Mouse (Mus musculus) lung, postnatal 14 days (tissue): Measurements from ENCODE around the gene Erbb3.

Source experiments
- DNase-seq: peaks from one replicate; pipeline ENCODE4 v3.0.0; 2021

Erbb3 gene

DNA sequence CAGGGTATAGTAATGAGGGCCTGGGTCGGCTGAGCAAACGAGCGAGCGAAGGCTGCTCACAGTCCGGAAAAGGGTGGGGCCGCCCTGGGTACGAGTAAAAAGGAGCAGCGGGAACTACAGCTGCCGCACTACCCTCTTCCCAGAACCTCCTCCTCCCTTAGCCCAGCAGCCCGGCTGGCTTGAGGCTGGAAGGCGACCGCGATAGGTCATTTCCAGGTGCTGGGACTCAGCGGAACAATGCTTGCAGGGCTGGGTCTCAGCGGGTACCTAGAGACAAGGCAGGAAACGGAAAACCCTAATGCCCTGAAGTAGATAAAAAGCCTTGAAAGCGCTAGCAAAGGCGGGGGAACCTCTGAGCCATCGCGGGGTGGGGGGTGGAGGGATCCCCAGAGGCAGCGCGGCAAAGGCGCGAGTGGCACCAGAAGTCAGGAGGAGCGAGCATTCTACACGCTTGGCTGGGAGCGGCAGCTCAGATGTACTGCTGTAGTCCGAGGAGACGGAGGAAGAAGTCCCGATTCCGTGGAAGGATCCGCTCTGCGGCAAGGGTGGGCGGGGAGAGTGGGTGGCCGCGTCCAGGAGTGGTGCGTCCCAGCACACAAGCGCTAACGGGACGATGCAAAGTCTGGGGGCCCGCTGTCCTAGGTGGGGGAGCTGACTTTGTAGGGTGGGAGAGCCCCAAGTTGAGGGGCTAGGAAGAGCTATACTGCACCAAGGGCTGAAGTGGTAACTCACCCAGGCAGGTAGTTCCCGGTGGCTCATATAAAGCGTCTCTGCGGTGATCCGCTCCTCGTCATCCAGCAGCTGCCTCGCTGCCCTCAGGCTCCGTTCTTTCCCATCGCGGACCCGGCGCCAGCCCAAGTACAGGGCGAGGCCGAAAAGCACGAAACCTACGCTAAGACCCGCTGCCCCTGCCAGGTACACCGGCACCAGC lies 64.5 kb downstream of the Erbb3 start:
- peak; percentile 62 for DNase-seq

DNA sequence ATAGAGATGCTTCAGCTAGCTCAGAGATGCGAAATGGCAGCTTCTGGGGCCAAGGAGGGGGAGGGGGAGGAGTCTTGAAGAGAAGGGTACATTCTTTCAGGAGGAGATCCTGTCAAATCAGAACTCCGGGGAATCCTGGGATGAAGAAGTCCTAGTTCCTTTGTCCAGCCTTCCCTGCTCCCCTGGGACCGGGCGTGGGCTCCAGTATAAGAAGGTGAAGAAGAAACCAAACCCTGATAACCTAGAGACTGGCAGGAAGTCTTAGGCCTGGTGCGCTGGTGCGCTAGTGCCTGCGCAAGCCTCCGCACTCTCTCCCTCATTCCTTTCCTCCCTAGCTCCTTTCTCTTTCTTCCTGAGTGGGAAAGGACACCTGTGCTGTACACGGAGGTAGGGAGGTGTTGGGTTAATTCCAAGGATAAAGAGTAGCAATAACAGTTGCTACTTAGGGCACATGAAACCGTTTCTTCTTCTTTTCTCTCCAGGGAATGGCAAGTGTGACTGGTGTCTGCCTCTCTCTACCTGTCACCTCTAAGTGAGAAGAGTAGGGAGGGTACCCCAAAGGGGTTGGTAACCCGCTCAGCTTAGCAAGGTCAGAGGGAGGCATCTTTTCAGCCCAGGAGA lies 65.2 kb downstream of the Erbb3 start:
- DNase-seq: peak; percentile 24

DNA sequence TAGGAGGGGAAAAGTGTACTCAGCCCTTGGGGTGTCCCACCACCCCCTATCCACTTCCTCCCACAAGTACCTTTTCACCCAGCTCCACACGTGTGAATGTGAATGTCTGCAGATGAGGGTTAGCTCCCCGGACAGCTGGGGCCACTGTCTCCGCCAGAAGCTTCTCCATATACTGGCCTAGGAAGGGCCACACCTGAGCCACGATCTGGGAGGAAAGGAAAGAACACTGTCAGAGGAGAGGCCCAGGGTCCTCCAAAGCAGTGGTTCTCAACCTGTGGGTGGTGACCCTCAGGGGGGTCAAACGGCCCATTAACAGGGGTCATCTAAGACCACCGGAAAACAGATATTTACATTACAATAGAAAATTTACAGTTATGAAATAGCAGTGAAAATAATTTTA lies 67.1 kb downstream of the Erbb3 start:
- DNase-seq: no peak

DNA sequence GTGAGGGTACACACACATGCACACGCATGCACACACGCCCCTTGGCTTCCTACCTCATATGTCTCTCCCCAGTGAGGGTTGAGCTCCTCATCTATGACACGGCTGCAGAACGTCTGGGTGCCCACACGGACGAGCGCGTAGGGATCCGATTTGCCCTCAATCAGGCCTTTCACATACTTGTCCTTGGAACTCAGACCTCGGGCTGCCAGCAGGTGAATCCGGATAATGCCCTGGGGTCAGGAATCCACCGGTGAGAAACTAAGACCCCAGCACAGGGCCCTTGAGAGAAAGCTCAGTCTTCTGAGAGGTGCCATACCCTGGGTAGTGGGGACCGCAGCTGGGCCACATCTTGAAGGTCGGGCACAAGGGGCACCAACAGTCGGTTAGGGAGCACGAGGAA lies 68.9 kb downstream of the Erbb3 start:
- no peak for DNase-seq

DNA sequence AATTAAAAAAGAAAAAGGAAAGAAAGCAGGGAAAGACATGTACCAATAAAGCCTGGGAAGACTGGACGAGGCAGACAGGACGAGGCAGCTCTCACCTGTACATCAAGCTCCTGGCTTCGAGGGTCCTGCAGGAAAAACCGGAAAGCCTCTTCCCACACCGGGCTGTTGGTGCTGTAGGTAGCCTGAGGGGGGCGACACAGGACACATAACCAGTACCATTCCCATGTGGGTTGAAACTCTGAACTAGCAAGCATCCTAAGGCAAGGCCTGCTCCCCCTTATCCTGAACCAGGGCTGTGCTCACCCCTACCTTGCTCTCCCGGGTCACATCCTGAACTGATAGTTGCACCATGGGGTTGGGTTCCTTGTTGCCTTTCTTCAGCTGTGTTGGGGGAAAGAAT lies 70.6 kb downstream of the Erbb3 start:
- DNase-seq: peak; percentile 58
